Mouse (Mus musculus) embryonic facial prominence, embryonic 10.5 days (tissue): ENCODE measurements at regions not wholly inside any gene's neighbourhood (a gene's known extent, or its start where the extent isn't known, plus 50 kb on each side); places are given as distances from the start of the nearest gene placed in this dataset.

ENCODE experiments used
- DNase-seq: peaks from one replicate; pipeline ENCODE4 v3.0.0-alpha.2; 2017; ENCODE audit warnings: low spot score
- H3K27ac ChIP-seq: fragments of 300-500 bp; sonication (generic); replicated peaks from 2 replicates; pipeline ENCODE4 v1.5.1; 2016; ENCODE audit warnings: mild to moderate bottlenecking
- H3K27me3 ChIP-seq: fragments of 300-500 bp; sonication (generic); replicated peaks from 2 replicates; pipeline ENCODE4 v1.6.1; 2016; ENCODE audit warnings: low read depth, mild to moderate bottlenecking; ENCODE audit not compliant: poor library complexity, severe bottlenecking
- H3K36me3 ChIP-seq: fragments of 300-500 bp; sonication (generic); replicated peaks from 2 replicates; pipeline ENCODE4 v1.6.1; 2016; ENCODE audit warnings: mild to moderate bottlenecking, moderate library complexity
- H3K4me1 ChIP-seq: fragments of 300-500 bp; sonication (generic); 2 replicates; pipeline ENCODE4 v1.6.1; 2016
- H3K4me3 ChIP-seq: fragments of 300-500 bp; sonication (generic); 2 replicates; pipeline ENCODE4 v1.5.1; 2016; ENCODE audit warnings: mild to moderate bottlenecking, moderate library complexity
- H3K9me3 ChIP-seq: fragments of 300-500 bp; sonication (generic); 2 replicates; pipeline ENCODE4 v1.6.1; 2016; ENCODE audit warnings: mild to moderate bottlenecking
- WGBS: fragments of 180-500 bp; shearing (Covaris S2); methylation state at CpG from one replicate; pipeline ENCODE4 v1.1.7; 2016; 5-methylcytosine and 5-hydroxymethylcytosine counted together

GRCm38 (mm10) chr12:118703068-118703662, 143.0 kb upstream of the Sp8 start:
- no peak for DNase-seq
- H3K9me3 ChIP-seq: no peaks in the 10 kb centered on the region
- H3K27ac ChIP-seq: no peak overlapping the region
- H3K4me1 ChIP-seq: no peaks in the 10 kb centered on the region
- no peaks in the 10 kb centered on the region for H3K36me3 ChIP-seq
- no peaks in the 10 kb centered on the region for H3K27me3 ChIP-seq
- 75% methylated on average over 11 of the region's 11 CpGs for WGBS
- no peak overlapping the region for H3K4me3 ChIP-seq

- Histone ChIP-seq H3K27me3 (no peaks in the 10 kb centered on the region), H3K4me1 (no peaks in the 10 kb centered on the region), H3K9me3 (no peaks in the 10 kb centered on the region), H3K36me3 (no peaks in the 10 kb centered on the region), H3K27ac (no peak overlapping the region), H3K4me3 (no peak overlapping the region)
- DNase-seq: no peak
- 84% methylated on average over 2 of the region's 2 CpGs for WGBS
Observed at GRCm38 (mm10) chr12:118701838-118702237, 144.3 kb upstream of the Sp8 start.

GRCm38 (mm10) chr12:118698110-118698509, 148.0 kb upstream of the Sp8 start:
- no peak for DNase-seq
- H3K9me3 ChIP-seq: no peaks in the 10 kb centered on the region
- no peaks in the 10 kb centered on the region for H3K27me3 ChIP-seq
- H3K27ac ChIP-seq: no peak overlapping the region
- no peaks in the 10 kb centered on the region for H3K4me1 ChIP-seq
- no peaks in the 10 kb centered on the region for H3K36me3 ChIP-seq
- no peak overlapping the region for H3K4me3 ChIP-seq

GRCm38 (mm10) chr12:118694701-118695100, 151.4 kb upstream of the Sp8 start:
- no peaks in the 10 kb centered on the region for H3K4me1 ChIP-seq
- H3K36me3 ChIP-seq: no peaks in the 10 kb centered on the region
- no peaks in the 10 kb centered on the region for H3K27me3 ChIP-seq
- H3K9me3 ChIP-seq: no peaks in the 10 kb centered on the region
- no peak for DNase-seq
- H3K4me3 ChIP-seq: no peak overlapping the region
- WGBS: 84% methylated on average over 2 of the region's 2 CpGs
- H3K27ac ChIP-seq: no peak overlapping the region

- H3K27me3 ChIP-seq: no peaks in the 10 kb centered on the region
Observed at GRCm38 (mm10) chr12:118682902-118683301, 163.2 kb upstream of the Sp8 start.

GRCm38 (mm10) chr12:118677989-118678388, 168.1 kb upstream of the Sp8 start:
- DNase-seq: no peak
- Histone ChIP-seq H3K36me3 (no peaks in the 10 kb centered on the region), H3K9me3 (no peaks in the 10 kb centered on the region), H3K27me3 (no peaks in the 10 kb centered on the region), H3K4me3 (no peak overlapping the region), H3K4me1 (no peaks in the 10 kb centered on the region), H3K27ac (no peak overlapping the region)
- 84% methylated on average over 4 of the region's 4 CpGs for WGBS

More at GRCm38 (mm10) chr12:118682902-118683301, 163.2 kb upstream of the Sp8 start:
- Histone ChIP-seq H3K27ac (no peak overlapping the region), H3K4me1 (no peaks in the 10 kb centered on the region), H3K9me3 (no peaks in the 10 kb centered on the region), H3K4me3 (no peak overlapping the region), H3K36me3 (no peaks in the 10 kb centered on the region)
- WGBS: 89% methylated on average over 1 of the region's 1 CpGs
- no peak for DNase-seq

- 16% methylated on average over 9 of the region's 9 CpGs for WGBS
- Histone ChIP-seq H3K4me3 (no peak overlapping the region), H3K9me3 (no peaks in the 10 kb centered on the region), H3K36me3 (no peaks in the 10 kb centered on the region), H3K27me3 (peaks cover 77% of the 10 kb centered on the region), H3K4me1 (peaks cover 23% of the 10 kb centered on the region), H3K27ac (no peak overlapping the region)
- DNase-seq: peak; percentile 14
Observed at GRCm38 (mm10) chr12:118661575-118661974, 184.6 kb upstream of the Sp8 start.

- DNase-seq: no peak
- WGBS: 3% methylated on average over 5 of the region's 5 CpGs
- Histone ChIP-seq H3K9me3 (no peaks in the 10 kb centered on the region), H3K36me3 (no peaks in the 10 kb centered on the region), H3K4me3 (peak overlapping the region; percentile 34), H3K27me3 (peaks cover 77% of the 10 kb centered on the region), H3K4me1 (peaks cover 23% of the 10 kb centered on the region), H3K27ac (no peak overlapping the region)
Observed at GRCm38 (mm10) chr12:118661214-118661486, 185.0 kb upstream of the Sp8 start.

- H3K9me3 ChIP-seq: no peaks in the 10 kb centered on the region
- peak; percentile 18 for DNase-seq
- WGBS: 4% methylated on average over 12 of the region's 12 CpGs
- no peak overlapping the region for H3K27ac ChIP-seq
- peaks cover 80% of the 10 kb centered on the region for H3K27me3 ChIP-seq
- H3K4me1 ChIP-seq: peaks cover 23% of the 10 kb centered on the region
- H3K36me3 ChIP-seq: no peaks in the 10 kb centered on the region
- H3K4me3 ChIP-seq: peak overlapping the region; percentile 34
Observed at GRCm38 (mm10) chr12:118660384-118661213, 185.5 kb upstream of the Sp8 start.

- Histone ChIP-seq H3K36me3 (no peaks in the 10 kb centered on the region), H3K9me3 (no peaks in the 10 kb centered on the region), H3K4me3 (no peak overlapping the region), H3K27me3 (peaks cover 89% of the 10 kb centered on the region), H3K27ac (no peak overlapping the region), H3K4me1 (peaks cover 23% of the 10 kb centered on the region)
- no peak for DNase-seq
- WGBS: 30% methylated on average over 14 of the region's 14 CpGs
Observed at GRCm38 (mm10) chr12:118659240-118660120, 186.6 kb upstream of the Sp8 start.

GRCm38 (mm10) chr12:118650483-118651160, 195.5 kb upstream of the Sp8 start:
- DNase-seq: peak; percentile 61
- H3K4me1 ChIP-seq: peaks cover 14% of the 10 kb centered on the region
- H3K36me3 ChIP-seq: no peaks in the 10 kb centered on the region
- no peak overlapping the region for H3K27ac ChIP-seq
- H3K4me3 ChIP-seq: no peak overlapping the region
- WGBS: 23% methylated on average over 4 of the region's 4 CpGs
- peaks cover 56% of the 10 kb centered on the region for H3K27me3 ChIP-seq
- H3K9me3 ChIP-seq: no peaks in the 10 kb centered on the region

GRCm38 (mm10) chr12:118649323-118649973, 196.7 kb upstream of the Sp8 start:
- Histone ChIP-seq H3K27me3 (peaks cover 44% of the 10 kb centered on the region), H3K9me3 (no peaks in the 10 kb centered on the region), H3K4me3 (no peak overlapping the region), H3K27ac (no peak overlapping the region), H3K4me1 (peaks cover 14% of the 10 kb centered on the region), H3K36me3 (no peaks in the 10 kb centered on the region)
- 64% methylated on average over 3 of the region's 3 CpGs for WGBS
- no peak for DNase-seq
